Mouse (Mus musculus): ENCODE data around the gene Bcl3. TPM values are rescaled to one million over a fixed set of nuclear protein-coding genes. Genes with fewer than 3 reads are reported as not detected.

The Bcl3 gene
- total RNA-seq (2015) (29.2 and 39.1 TPM in 2 replicates), total RNA-seq (2017) (9.7 and 17.1 TPM in 2 replicates)

GRCm38 (mm10) chr7:19822604-19823058, at the start of gene Bcl3:
TSS of gene Bcl3 (minus strand) at chr7:19822770.
- peak; percentile 45 for ATAC-seq (ENCODE audit: poor library complexity, severe bottlenecking)

GRCm38 (mm10) chr7:19871943-19872601, 49.5 kb upstream of the Bcl3 start:
- ATAC-seq (ENCODE audit: poor library complexity, severe bottlenecking), result no peak

GRCm38 (mm10) chr7:19871137-19871621, 48.6 kb upstream of the Bcl3 start:
- ATAC-seq (ENCODE audit: poor library complexity, severe bottlenecking), result peak; percentile 85

DNA sequence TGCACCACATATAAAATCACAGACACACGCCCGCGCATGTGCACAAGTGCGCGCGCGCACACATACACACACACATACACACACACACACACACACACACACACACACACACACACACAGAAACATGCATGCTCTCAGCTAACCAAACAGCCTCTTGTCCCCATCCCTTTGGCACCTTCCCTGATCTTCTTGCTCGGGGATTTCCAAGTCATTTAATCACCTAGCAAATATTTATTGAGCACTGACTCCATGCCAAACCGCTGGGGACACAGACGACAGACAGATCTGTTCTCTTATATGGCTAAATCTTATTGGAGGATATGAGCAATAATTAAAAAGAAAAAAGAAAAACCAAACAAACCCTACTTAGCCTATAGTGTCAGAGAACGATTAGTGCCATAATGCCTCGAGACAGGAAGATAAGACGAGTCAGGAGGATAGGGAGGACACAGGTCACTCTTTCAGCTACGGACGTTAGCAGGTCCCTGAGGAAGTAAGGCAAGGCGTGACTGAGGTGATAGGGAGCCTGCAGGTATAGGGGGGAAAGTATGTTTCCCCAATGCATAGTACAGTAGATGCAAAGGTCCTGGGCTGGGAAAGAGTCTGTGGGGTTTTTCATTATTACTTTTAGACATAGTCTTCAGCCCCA, 45.3 kb upstream of the Bcl3 start:
- no peak for ATAC-seq (ENCODE audit: poor library complexity, severe bottlenecking)

DNA sequence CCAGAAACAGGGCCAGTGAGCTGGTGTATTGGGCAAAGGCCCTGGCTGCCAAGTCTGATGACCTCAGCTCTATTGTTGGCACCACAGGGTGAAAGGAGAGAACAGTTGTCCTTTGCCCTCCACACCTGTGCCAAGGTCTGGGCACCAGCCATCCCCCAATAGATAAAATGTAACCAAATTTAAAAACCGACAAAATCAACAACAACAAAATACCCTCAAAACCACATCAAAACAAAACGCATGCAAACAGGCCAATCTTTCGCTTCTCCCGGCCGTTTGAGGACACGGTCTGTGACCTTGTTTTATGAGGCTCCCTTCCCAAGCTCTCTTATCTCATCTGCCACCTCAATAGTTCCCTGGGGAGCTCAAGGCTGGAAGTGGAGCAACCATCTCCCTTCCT, 43.9 kb upstream of the Bcl3 start:
- no peak for ATAC-seq (ENCODE audit: poor library complexity, severe bottlenecking)

DNA sequence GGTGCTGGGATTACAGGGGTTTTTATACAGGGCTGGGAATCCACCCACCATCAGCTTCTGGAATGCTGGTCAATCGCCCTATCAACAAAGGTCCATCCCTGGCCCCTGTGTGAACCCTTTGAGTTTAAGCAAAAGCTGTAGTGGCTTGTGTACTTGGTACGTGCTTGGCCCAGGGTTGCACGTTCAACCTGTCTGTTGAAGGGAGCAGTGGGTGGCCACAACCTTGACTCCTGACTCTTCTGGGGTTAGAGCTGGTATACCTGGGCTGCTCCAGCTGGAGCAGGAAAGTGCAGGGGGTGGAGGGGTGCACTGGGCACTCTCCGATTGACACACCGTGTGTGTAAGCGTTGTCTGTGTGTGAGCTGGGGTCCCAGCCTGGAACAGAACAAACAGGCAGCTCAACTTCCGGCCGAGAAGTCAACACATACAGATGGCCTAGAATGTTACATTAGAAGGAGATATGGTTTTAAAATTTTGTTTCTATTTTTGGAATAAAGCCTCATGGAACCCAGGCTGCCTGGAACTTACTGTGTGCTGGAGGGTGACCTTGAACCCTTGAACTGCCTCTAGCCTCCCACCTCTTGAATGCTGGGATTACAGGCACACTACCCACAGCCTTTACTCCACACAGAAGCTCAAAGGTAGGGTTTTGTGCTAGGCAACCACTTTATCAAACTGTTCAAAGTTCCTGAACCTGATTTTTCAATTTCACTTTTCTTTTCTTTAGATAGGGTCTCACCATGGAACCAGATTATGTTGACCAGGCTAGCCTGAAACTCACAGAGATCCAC, 42.9 kb upstream of the Bcl3 start:
- ATAC-seq (ENCODE audit: poor library complexity, severe bottlenecking), result no peak

DNA sequence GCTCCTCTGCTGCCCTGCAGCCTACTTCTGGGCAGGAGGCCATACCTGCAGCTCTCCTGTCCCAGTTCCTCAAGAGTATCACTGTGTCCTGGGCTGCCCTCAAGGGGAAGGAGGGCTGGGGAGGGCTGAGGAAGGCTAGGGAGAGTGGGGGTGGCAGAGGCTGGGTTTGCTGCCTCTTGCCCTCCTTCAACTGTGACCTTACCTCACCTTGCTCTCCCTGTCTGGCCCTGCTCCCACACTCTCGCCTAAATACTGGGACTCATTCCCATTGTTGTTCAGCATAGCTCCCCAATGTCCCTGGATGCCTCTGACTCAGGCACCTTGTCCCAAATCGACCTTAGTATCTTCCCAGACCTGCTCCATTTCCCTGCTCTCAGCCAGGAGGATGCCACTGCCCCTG, 41.7 kb upstream of the Bcl3 start:
- no peak for ATAC-seq (ENCODE audit: poor library complexity, severe bottlenecking)

GRCm38 (mm10) chr7:19861199-19861598, 38.6 kb upstream of the Bcl3 start, which contains the start of gene Ceacam16:
TSS of gene Ceacam16 (minus strand) at chr7:19861299.
- no peak for ATAC-seq (ENCODE audit: poor library complexity, severe bottlenecking)

- ATAC-seq (ENCODE audit: poor library complexity, severe bottlenecking), result 0 out of 2 replicates have a peak, but pooled peaks have one; percentile 11
Measured at GRCm38 (mm10) chr7:19859740-19860139, 37.2 kb upstream of the Bcl3 start.

- ATAC-seq (ENCODE audit: poor library complexity, severe bottlenecking), result peak; percentile 70
Measured at GRCm38 (mm10) chr7:19856283-19856682, 33.7 kb upstream of the Bcl3 start.

- ATAC-seq (ENCODE audit: poor library complexity, severe bottlenecking), result peak; percentile 40; the same call in 1 of the 2 replicates
Measured at GRCm38 (mm10) chr7:19855663-19856062, 33.1 kb upstream of the Bcl3 start.

GRCm38 (mm10) chr7:19853526-19853925, 31.0 kb upstream of the Bcl3 start:
- no peak for ATAC-seq (ENCODE audit: poor library complexity, severe bottlenecking)

GRCm38 (mm10) chr7:19851858-19852570, 29.4 kb upstream of the Bcl3 start, which contains the start of gene Gm19345:
TSS of gene Gm19345 (plus strand) at chr7:19852003.
- no peak for ATAC-seq (ENCODE audit: poor library complexity, severe bottlenecking)

- ATAC-seq (ENCODE audit: poor library complexity, severe bottlenecking), result peak; percentile 63
Measured at GRCm38 (mm10) chr7:19844521-19845171, 22.1 kb upstream of the Bcl3 start.

- peak; percentile 75 for ATAC-seq (ENCODE audit: poor library complexity, severe bottlenecking)
Measured at GRCm38 (mm10) chr7:19843561-19843960, 21.0 kb upstream of the Bcl3 start.

DNA sequence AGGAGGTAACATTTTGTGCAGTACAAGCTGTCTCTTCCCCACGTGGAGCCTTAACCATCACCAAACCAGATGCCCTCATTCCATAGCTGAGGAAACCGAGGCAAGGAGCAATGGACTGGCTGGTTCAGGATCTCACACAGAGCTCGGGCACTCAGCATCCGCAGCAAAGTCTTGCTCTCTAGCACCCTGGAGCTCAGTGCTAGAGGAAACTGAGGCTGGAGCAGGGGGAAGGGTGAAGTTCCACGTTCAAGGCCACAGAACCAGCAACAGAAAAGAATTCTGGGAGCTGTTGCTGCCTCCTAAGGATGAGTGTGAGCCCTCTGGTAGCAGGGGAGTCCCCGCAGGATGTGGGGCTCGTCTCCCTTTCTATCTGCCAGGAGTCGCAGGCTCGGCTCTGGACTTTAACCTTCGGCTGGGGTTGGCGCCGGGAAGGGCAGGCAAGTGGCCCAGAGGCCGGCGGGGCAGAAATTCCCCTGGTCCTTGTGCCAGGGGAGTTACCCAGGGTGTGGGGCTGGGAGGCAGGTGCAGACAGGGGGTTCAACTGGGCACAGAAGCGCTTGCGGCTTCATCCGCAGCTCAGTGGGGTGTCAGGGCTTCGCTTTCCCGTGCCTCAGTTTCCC, 20.4 kb upstream of the Bcl3 start:
- no peak for ATAC-seq (ENCODE audit: poor library complexity, severe bottlenecking)

DNA sequence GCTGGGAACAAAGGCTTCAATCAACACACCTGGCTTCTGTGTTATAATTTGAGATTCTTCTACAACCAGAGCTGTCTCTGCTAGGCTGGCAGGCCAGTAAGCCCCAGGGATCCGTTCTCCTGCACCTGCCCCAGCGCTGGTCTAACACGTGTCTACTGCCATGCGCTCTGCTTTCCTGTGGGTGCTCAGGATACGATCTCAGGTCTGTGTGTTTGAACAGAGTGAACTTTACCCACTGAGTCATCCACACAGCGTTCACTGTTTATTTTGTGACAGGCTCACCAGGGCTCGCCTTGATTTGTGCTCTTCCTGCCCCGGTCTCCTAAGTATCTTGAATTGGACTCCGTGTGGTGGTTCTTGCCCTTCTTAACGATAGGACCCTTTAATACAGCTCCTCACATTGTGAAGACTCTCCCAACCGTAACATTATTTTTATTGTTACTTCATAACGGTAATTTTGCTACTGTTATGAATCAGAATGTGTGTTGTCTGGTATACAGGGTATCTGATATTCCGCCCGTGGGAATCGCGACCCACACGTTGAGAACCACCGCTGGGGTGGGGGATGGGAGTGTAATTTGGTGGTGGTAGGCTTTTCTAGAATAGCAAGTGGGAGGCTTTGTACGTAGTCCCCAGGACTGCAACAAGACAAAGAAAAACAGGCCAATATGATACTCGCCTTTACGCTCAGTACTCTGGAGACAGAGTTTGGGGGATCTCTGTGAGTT, 19.3 kb upstream of the Bcl3 start:
- ATAC-seq (ENCODE audit: poor library complexity, severe bottlenecking), result no peak

DNA sequence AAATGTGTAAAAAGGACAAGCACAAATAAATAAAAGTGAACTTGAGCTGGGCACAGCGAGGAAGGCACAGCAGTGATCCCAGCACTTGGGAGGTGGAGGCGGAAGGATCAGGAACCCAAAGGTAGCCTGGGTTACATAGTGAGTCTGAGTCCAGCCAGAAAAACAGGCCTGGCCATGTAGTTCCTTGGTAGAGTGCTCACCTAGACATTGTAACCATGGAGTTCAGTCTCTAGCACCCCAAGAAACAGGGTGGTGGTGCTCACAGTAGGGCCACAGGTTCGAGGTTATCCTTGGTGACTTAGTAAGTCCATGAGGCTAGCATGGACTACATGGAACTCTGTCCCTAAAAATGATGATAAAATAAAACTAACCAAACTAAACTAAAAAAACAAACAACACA, 18.4 kb upstream of the Bcl3 start:
- no peak for ATAC-seq (ENCODE audit: poor library complexity, severe bottlenecking)

DNA sequence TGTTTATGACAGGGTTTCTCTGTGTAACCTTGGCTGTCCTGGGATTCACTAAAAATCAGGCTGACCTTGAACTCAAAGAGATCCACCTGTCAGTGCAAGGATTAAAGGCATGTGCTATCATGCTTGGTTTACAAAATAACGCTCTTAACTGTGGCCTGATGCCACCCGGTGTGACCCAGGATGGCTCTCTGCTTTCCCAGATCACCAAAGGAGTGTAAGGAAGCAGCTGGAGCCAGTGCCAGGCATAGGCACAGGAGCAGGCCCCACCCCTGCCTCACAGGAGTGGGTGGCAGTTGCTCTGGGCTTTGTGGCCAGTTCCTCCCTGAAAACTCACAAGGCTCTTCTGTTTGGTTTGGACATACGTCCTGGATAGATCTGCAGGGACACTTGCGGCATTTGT, 17.8 kb upstream of the Bcl3 start:
- ATAC-seq (ENCODE audit: poor library complexity, severe bottlenecking), result no peak

All from megakaryocyte, adult 5-6 weeks (primary cell).